15 mouse cellular contexts compared by ENCODE assay signal in the genomic region with DNA sequence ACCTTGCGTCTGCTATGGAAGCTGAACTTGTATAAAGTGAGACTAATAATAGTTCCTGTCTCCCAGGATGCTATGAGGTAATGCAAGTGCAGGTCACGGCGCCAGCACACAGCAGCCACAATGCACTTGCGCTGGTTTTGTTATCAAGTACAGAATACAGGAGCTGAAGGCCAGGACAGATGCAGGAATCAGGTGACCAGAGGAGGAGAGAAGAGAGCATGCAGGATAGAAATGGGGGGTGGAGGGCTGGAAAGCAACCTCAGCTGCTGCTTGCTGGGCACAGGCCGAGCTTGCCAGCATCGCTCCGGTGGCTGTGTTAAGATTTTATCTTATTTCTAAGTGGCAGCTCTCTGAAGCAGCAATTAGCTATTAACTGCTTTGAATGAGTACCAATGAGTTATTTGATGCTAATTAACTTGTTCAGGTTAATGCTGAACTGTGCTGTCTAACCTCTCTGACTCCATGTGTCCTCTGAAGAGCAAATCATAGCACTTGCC. TPM values are rescaled to one million over a fixed set of nuclear protein-coding genes. Genes with fewer than 3 reads are reported as not detected.
DNase-seq lines count a peak whose midpoint lies in the region; ATAC-seq lines count a peak whose summit lies in the region.
"Had no signal": no experiment of that assay in that cellular context is flagged by ENCODE, and none has a peak within 500 bp of the region (broad histone marks: within the 10 kb centered on the region; RNA-seq: fewer than 3 reads in every experiment).

No protein-coding gene starts in this region.

- no peak overlapping the region for H3K27ac ChIP-seq in forebrain, embryonic 14.5 days (ENCODE audit: low read depth, low read length)
- H3K27ac ChIP-seq in forebrain, embryonic 11.5 days (ENCODE audit: low read depth, low read length), result no peak overlapping the region
- H3K27ac ChIP-seq in heart, embryonic 14.5 days (replicated peaks in 1 of 2; ENCODE audit: control insufficient read depth in 1 of 2, insufficient read depth in 1 of 2, low read depth in 2 of 2, low read length in 2 of 2), result peak overlapping the region; percentile 96 to 97
- 0 out of 2 replicates have a peak overlapping the region, but pooled peaks have one; percentile 13 for H3K27ac ChIP-seq in kidney, embryonic 16.5 days (ENCODE audit: low read length)

- H3K27me3 ChIP-seq in forebrain, embryonic 14.5 days (replicated peaks; ENCODE audit: control insufficient read depth, insufficient read depth, low read length), result no peaks in the 10 kb centered on the region
- H3K27me3 ChIP-seq in forebrain, embryonic 11.5 days (ENCODE audit: control insufficient read depth, insufficient read depth, low read length), result no peaks in the 10 kb centered on the region
- no peaks in the 10 kb centered on the region for H3K27me3 ChIP-seq in heart, embryonic 14.5 days (ENCODE audit: control insufficient read depth, insufficient read depth, low read length)
- 0 out of 2 replicates have a peak, but pooled peaks cover 4% of the 10 kb centered on the region for H3K27me3 ChIP-seq in kidney, embryonic 16.5 days (ENCODE audit: insufficient read depth, low read length)

- WGBS in forebrain, embryonic 14.5 days, result 54% methylated on average over 7 of the region's 7 CpGs
- WGBS in forebrain, embryonic 11.5 days, result 76% methylated on average over 7 of the region's 7 CpGs
- 21% methylated on average over 7 of the region's 7 CpGs for WGBS in heart, embryonic 14.5 days
- WGBS in kidney, embryonic 16.5 days, result 61% methylated on average over 7 of the region's 7 CpGs

- H3K9ac ChIP-seq in forebrain, embryonic 14.5 days (ENCODE audit: low read length), result 0 out of 2 replicates have a peak overlapping the region, but pooled peaks have one; percentile 13
- H3K9ac ChIP-seq in forebrain, embryonic 11.5 days (ENCODE audit: low read length), result no peak overlapping the region
- H3K9ac ChIP-seq in heart, embryonic 14.5 days (ENCODE audit: low read length), result peak overlapping the region; percentile 71
- no peak overlapping the region for H3K9ac ChIP-seq in kidney, embryonic 16.5 days (replicated peaks; ENCODE audit: low read length)

- no peaks in the 10 kb centered on the region for H3K36me3 ChIP-seq in forebrain, embryonic 14.5 days (ENCODE audit: control insufficient read depth, insufficient read depth, low read length)
- no peaks in the 10 kb centered on the region for H3K36me3 ChIP-seq in forebrain, embryonic 11.5 days (ENCODE audit: control insufficient read depth, insufficient read depth, low read length)
- no peaks in the 10 kb centered on the region for H3K36me3 ChIP-seq in heart, embryonic 14.5 days (ENCODE audit: control insufficient read depth, insufficient read depth, low read length)
- no peaks in the 10 kb centered on the region for H3K36me3 ChIP-seq in kidney, embryonic 16.5 days (ENCODE audit: insufficient read depth, low read length)

- DNase-seq in forebrain, embryonic 14.5 days (ENCODE audit: low spot score), result no peak
- no peak for DNase-seq in forebrain, embryonic 11.5 days (ENCODE audit: low spot score)
- DNase-seq in MN1 (ENCODE audit: low spot score), result peak; percentile 59
- DNase-seq in right cerebral cortex, adult 18-20 months, result no peak
- no peak for DNase-seq in left cerebral cortex, adult 9 months (ENCODE audit: low spot score in 2 of 2)
- no peak for DNase-seq in lung, postnatal 25 days (ENCODE audit: low spot score)
- DNase-seq: B cell, adult 2 months; cerebellum, postnatal 10 days; lung, adult 18-20 months had no signal

- no peak for ATAC-seq in forebrain, embryonic 14.5 days
- no peak for ATAC-seq in forebrain, embryonic 11.5 days (replicated peaks; ENCODE audit: low FRiP score)
- ATAC-seq in heart, embryonic 14.5 days (ENCODE audit: insufficient number of reproducible peaks, insufficient read depth, low FRiP score, low read depth), result peak; percentile 55
- peak; percentile 55 for ATAC-seq in kidney, embryonic 16.5 days (ENCODE audit: low FRiP score, low TSS enrichment)

- no peaks in the 10 kb centered on the region for H3K9me3 ChIP-seq in forebrain, embryonic 14.5 days (replicated peaks; ENCODE audit: control insufficient read depth, low read length)
- H3K9me3 ChIP-seq in forebrain, embryonic 11.5 days (ENCODE audit: control insufficient read depth, low read length), result no peaks in the 10 kb centered on the region
- H3K9me3 ChIP-seq in heart, embryonic 14.5 days (ENCODE audit: control insufficient read depth, low read length), result no peaks in the 10 kb centered on the region
- H3K9me3 ChIP-seq in kidney, embryonic 16.5 days (ENCODE audit: low read length), result no peaks in the 10 kb centered on the region

- no peak overlapping the region for H3K4me3 ChIP-seq in forebrain, embryonic 14.5 days (ENCODE audit: low read depth, low read length)
- no peak overlapping the region for H3K4me3 ChIP-seq in forebrain, embryonic 11.5 days (ENCODE audit: low read depth, low read length)
- no peak overlapping the region for H3K4me3 ChIP-seq in heart, embryonic 14.5 days (ENCODE audit: control insufficient read depth in 1 of 2, insufficient read depth in 1 of 2, low read depth in 1 of 2, low read length in 2 of 2)
- H3K4me3 ChIP-seq in kidney, embryonic 16.5 days (ENCODE audit: low read length), result no peak overlapping the region

- H3K4me1 ChIP-seq in forebrain, embryonic 14.5 days (ENCODE audit: control insufficient read depth, insufficient read depth, low read length), result peaks cover 4% of the 10 kb centered on the region; the same call in 1 of the 2 replicates
- no peaks in the 10 kb centered on the region; the same call in 1 of the 2 replicates for H3K4me1 ChIP-seq in forebrain, embryonic 11.5 days (replicated peaks; ENCODE audit: control insufficient read depth, insufficient read depth, low read length)
- peaks cover 13 to 21% of the 10 kb centered on the region in 2 experiments for H3K4me1 ChIP-seq in heart, embryonic 14.5 days (ENCODE audit: control insufficient read depth in 2 of 2, insufficient read depth in 2 of 2, low read length in 2 of 2)
- H3K4me1 ChIP-seq in kidney, embryonic 16.5 days (ENCODE audit: insufficient read depth, low read length), result peaks cover 17% of the 10 kb centered on the region

- H3K4me2 ChIP-seq in forebrain, embryonic 14.5 days (ENCODE audit: low read length), result no peak overlapping the region
- no peak overlapping the region for H3K4me2 ChIP-seq in forebrain, embryonic 11.5 days (ENCODE audit: low read depth, low read length, severe bottlenecking)
- peak overlapping the region; percentile 69 for H3K4me2 ChIP-seq in heart, embryonic 14.5 days (ENCODE audit: low read length)
- H3K4me2 ChIP-seq in kidney, embryonic 16.5 days (replicated peaks; ENCODE audit: low read depth, low read length), result no peak overlapping the region

RNA-seq across cellular contexts. Expression of gene 6820408C15Rik, which starts 21.1 kb away (rescaled TPM):
- 2.3 and 2.8 TPM in 2 replicates for polyA plus RNA-seq in forebrain, embryonic 14.5 days (2014; fragmentation: Nextera tagmentation; extraction: Ambion mirVana)
- 0.41 and 0.79 TPM in 2 replicates for polyA plus RNA-seq in forebrain, embryonic 11.5 days (2014; fragmentation: Nextera tagmentation; extraction: Ambion mirVana)
- polyA plus RNA-seq in heart, embryonic 14.5 days (2014; fragmentation: Nextera tagmentation; extraction: Ambion mirVana), result 1.8 and 2.3 TPM in 2 replicates
- 0.67 and 0.85 TPM in 2 replicates for polyA plus RNA-seq in kidney, embryonic 16.5 days (2015; fragmentation: Nextera tagmentation; extraction: Ambion mirVana)
- polyA plus RNA-seq: small intestine, adult 2 months had no signal

RNA-seq across cellular contexts. Expression of gene Zcchc3, which starts 21.6 kb away (rescaled TPM):
- 17.3 and 18.2 TPM in 2 replicates for polyA plus RNA-seq in forebrain, embryonic 14.5 days (2014; fragmentation: Nextera tagmentation; extraction: Ambion mirVana)
- polyA plus RNA-seq in forebrain, embryonic 11.5 days (2014; fragmentation: Nextera tagmentation; extraction: Ambion mirVana), result 59.4 and 63.9 TPM in 2 replicates
- polyA plus RNA-seq in heart, embryonic 14.5 days (2014; fragmentation: Nextera tagmentation; extraction: Ambion mirVana), result 35.7 and 36.1 TPM in 2 replicates
- 31.5 and 34.2 TPM in 2 replicates for polyA plus RNA-seq in kidney, embryonic 16.5 days (2015; fragmentation: Nextera tagmentation; extraction: Ambion mirVana)

RNA-seq across cellular contexts. Expression of gene Defb23, which starts 28.0 kb away (rescaled TPM):
- polyA plus RNA-seq in forebrain, embryonic 14.5 days (2014; fragmentation: Nextera tagmentation; extraction: Ambion mirVana), result not detected in 2 replicates
- polyA plus RNA-seq in forebrain, embryonic 11.5 days (2014; fragmentation: Nextera tagmentation; extraction: Ambion mirVana), result not detected in 2 replicates
- polyA plus RNA-seq in heart, embryonic 14.5 days (2014; fragmentation: Nextera tagmentation; extraction: Ambion mirVana), result not detected in 2 replicates
- not detected in 2 replicates for polyA plus RNA-seq in kidney, embryonic 16.5 days (2015; fragmentation: Nextera tagmentation; extraction: Ambion mirVana)
- polyA plus RNA-seq: intestine, embryonic 16.5 days; neural tube, embryonic 14.5 days; small intestine, adult 2 months; testis, adult 2 months had no signal

RNA-seq across cellular contexts. Expression of gene Sox12, which starts 38.6 kb away (rescaled TPM):
- 18.2 and 21.8 TPM in 2 replicates for polyA plus RNA-seq in forebrain, embryonic 14.5 days (2014; fragmentation: Nextera tagmentation; extraction: Ambion mirVana)
- 20.4 and 22.9 TPM in 2 replicates for polyA plus RNA-seq in forebrain, embryonic 11.5 days (2014; fragmentation: Nextera tagmentation; extraction: Ambion mirVana)
- polyA plus RNA-seq in heart, embryonic 14.5 days (2014; fragmentation: Nextera tagmentation; extraction: Ambion mirVana), result 13.1 and 15.0 TPM in 2 replicates
- polyA plus RNA-seq in kidney, embryonic 16.5 days (2015; fragmentation: Nextera tagmentation; extraction: Ambion mirVana), result 8.9 and 10.0 TPM in 2 replicates

RNA-seq across cellular contexts. Expression of gene Defb20, which starts 40.4 kb away (rescaled TPM):
- polyA plus RNA-seq in forebrain, embryonic 14.5 days (2014; fragmentation: Nextera tagmentation; extraction: Ambion mirVana), result not detected in 2 replicates
- not detected in 2 replicates for polyA plus RNA-seq in forebrain, embryonic 11.5 days (2014; fragmentation: Nextera tagmentation; extraction: Ambion mirVana)
- polyA plus RNA-seq in heart, embryonic 14.5 days (2014; fragmentation: Nextera tagmentation; extraction: Ambion mirVana), result not detected in 2 replicates
- polyA plus RNA-seq in kidney, embryonic 16.5 days (2015; fragmentation: Nextera tagmentation; extraction: Ambion mirVana), result not detected in 2 replicates
- polyA plus RNA-seq: intestine, embryonic 16.5 days; neural tube, embryonic 14.5 days; small intestine, adult 2 months had no signal

Comparison
In these comparisons a context has a peak if more than half of its experiments do, and no peak if none do; other contexts are left out.
1. H3K9ac ChIP-seq: peak in forebrain, embryonic 14.5 days (single experiment) and heart, embryonic 14.5 days (single experiment); none in forebrain, embryonic 11.5 days (single experiment) and kidney, embryonic 16.5 days (single experiment).
2. ATAC-seq: peak in heart, embryonic 14.5 days (single experiment) and kidney, embryonic 16.5 days (single experiment); none in forebrain, embryonic 14.5 days (single experiment) and forebrain, embryonic 11.5 days (single experiment).
3. H3K27ac ChIP-seq: peak in heart, embryonic 14.5 days (2 of 2) and kidney, embryonic 16.5 days (single experiment); none in forebrain, embryonic 14.5 days (single experiment) and forebrain, embryonic 11.5 days (single experiment).